Mouse (Mus musculus): Measurements from ENCODE around the gene Gm20708. TPM values are rescaled to one million over a fixed set of nuclear protein-coding genes. Genes with fewer than 3 reads are reported as not detected.

Gene Gm20708
- total RNA-seq, 2 experiments from 2014 or later: 0.87 to 1.4 TPM

Other genes starting within 250 kb of the Gm20708 start
- 10 to 100 TPM; 28.1 to 32.0 TPM for gene Tnrc6c, start 155.4 kb upstream of the Gm20708 start, total RNA-seq (2021)
- gene Tmc8, start 27.6 kb upstream of the Gm20708 start, total RNA-seq (2021): 1 to 10 TPM; 4.6 to 5.6 TPM
- gene Tmc6, start 27.5 kb upstream of the Gm20708 start, total RNA-seq (2021): 10 to 100 TPM; 11.6 to 16.4 TPM
- not detected for gene 6030468B19Rik, start 12.0 kb upstream of the Gm20708 start, total RNA-seq (2021)
- gene Syngr2, start within 50 bp of the Gm20708 start, total RNA-seq (2021): 100 to 1,000 TPM; 112 TPM
- 1 to 10 TPM; 3.9 to 5.5 TPM for gene Afmid, start 16.3 kb downstream of the Gm20708 start, total RNA-seq (2021)
- 1 to 10 TPM; 1.4 to 1.7 TPM for gene Tk1, start 16.4 kb downstream of the Gm20708 start, total RNA-seq (2021)
- under 1 TPM; 0.23 to 0.84 TPM for gene Birc5, start 39.6 kb downstream of the Gm20708 start, total RNA-seq (2021)
- not detected for gene Tmem235, start 51.1 kb downstream of the Gm20708 start, total RNA-seq (2021)
- gene Tha1, start 63.8 kb downstream of the Gm20708 start, total RNA-seq (2021): 10 to 100 TPM; 10.6 to 10.8 TPM
- gene Socs3, start 160.4 kb downstream of the Gm20708 start, total RNA-seq (2021): 1 to 10 TPM; 3.2 to 3.5 TPM
- gene Pgs1, start 176.6 kb downstream of the Gm20708 start, total RNA-seq (2021): 10 to 100 TPM; 17.0 to 18.8 TPM